Mouse (Mus musculus) heart, embryonic 12.5 days (tissue): ENCODE measurements around the gene Pnp2. TPM values are rescaled to one million over a fixed set of nuclear protein-coding genes. Genes with fewer than 3 reads are reported as not detected.
"Not testable (repeated sequence)": the region's sequence is repeated elsewhere in the genome, so short reads cannot be mapped to it uniquely, and the experiment has no call there.

Experiments used
- ATAC-seq: fragments of 200-750 bp; cut with Nextera tagmentation; 2 replicates; pipeline ENCODE4 v1.8.0; 2017; ENCODE audit warnings: moderate TSS enrichment, moderate library complexity; ENCODE audit not compliant: insufficient number of reproducible peaks, low FRiP score
- H3K27ac ChIP-seq: fragments of 300-500 bp; sonication (generic); 2 replicates; pipeline ENCODE4 v1.5.1; 2016; ENCODE audit warnings: mild to moderate bottlenecking, moderate library complexity; ENCODE audit not compliant: poor library complexity, severe bottlenecking
- H3K27me3 ChIP-seq: fragments of 300-500 bp; sonication (generic); replicated peaks from 2 replicates; pipeline ENCODE4 v1.6.1; 2016; ENCODE audit warnings: mild to moderate bottlenecking, moderate library complexity
- H3K36me3 ChIP-seq: fragments of 300-500 bp; sonication (generic); 2 replicates; pipeline ENCODE4 v1.6.1; 2016; ENCODE audit warnings: mild to moderate bottlenecking, moderate library complexity
- H3K4me1 ChIP-seq: fragments of 300-500 bp; sonication (generic); replicated peaks from 2 replicates; pipeline ENCODE4 v1.6.1; 2016; ENCODE audit warnings: mild to moderate bottlenecking
- H3K4me2 ChIP-seq: fragments of 300-500 bp; sonication (generic); 2 replicates; pipeline ENCODE4 v1.6.1; 2016; ENCODE audit warnings: mild to moderate bottlenecking, moderate library complexity
- H3K4me3 ChIP-seq: fragments of 300-500 bp; sonication (generic); 2 replicates; pipeline ENCODE4 v1.5.1; 2016; ENCODE audit warnings: mild to moderate bottlenecking
- H3K9ac ChIP-seq: fragments of 300-500 bp; sonication (generic); 2 replicates; pipeline ENCODE4 v1.6.1; 2016; ENCODE audit warnings: mild to moderate bottlenecking, moderate library complexity
- H3K9me3 ChIP-seq: fragments of 300-500 bp; sonication (generic); replicated peaks from 2 replicates; pipeline ENCODE4 v1.6.1; 2016; ENCODE audit warnings: mild to moderate bottlenecking, moderate library complexity
- WGBS: fragments of 180-500 bp; shearing (Covaris S2); methylation state at CpG from one replicate; pipeline ENCODE4 v1.1.7; 2016; 5-methylcytosine and 5-hydroxymethylcytosine counted together
- polyA plus RNA-seq: library from polyadenylated mRNA; unstranded; fragments of >200 nt; fragmentation: Nextera tagmentation; extraction: Ambion mirVana; gene quantifications from 2 replicates; pipeline ENCODE4 v1.2.1, GENCODE M21; 2016

Pnp2 gene
- polyA plus RNA-seq, 1 experiment from 2014 or later, result 0.32 TPM

DNA sequence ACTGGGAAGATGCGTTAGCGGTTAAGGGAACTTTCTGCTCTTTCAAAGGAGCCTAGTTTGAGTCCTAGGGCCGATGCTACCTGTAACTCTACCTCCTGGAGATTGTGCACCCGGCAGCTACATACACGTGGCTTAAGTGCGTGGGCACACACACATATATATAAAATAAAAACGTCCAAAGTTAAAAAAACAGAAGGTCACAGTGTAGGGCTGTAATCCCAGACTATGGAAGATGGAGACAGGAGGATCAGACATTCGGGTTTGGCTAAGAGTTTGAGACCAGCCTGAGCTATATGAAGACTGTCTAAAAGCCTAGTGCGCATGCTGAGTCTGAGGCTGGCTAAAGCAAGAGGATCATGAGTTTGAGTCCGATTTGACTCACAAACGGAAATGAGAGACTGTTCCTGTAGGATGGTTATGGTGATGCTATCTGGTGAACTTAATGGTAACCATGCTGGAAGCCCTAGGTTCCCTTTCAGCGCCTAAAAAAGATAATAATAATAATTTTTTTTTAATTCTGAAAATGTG lies 24.2 kb upstream of the Pnp2 start:
- no peaks in the 10 kb centered on the region for H3K9me3 ChIP-seq
- H3K4me3 ChIP-seq, result peak overlapping the region; percentile 88
- H3K4me1 ChIP-seq, result peaks cover 13% of the 10 kb centered on the region
- no peaks in the 10 kb centered on the region for H3K27me3 ChIP-seq
- H3K4me2 ChIP-seq, result peak overlapping the region; percentile 71
- peaks cover 31% of the 10 kb centered on the region for H3K36me3 ChIP-seq
- H3K9ac ChIP-seq, result peak overlapping the region; percentile 70
- 12% methylated on average over 12 of the region's 12 CpGs for WGBS
- H3K27ac ChIP-seq, result peak overlapping the region; percentile 86
- no peak for ATAC-seq

DNA sequence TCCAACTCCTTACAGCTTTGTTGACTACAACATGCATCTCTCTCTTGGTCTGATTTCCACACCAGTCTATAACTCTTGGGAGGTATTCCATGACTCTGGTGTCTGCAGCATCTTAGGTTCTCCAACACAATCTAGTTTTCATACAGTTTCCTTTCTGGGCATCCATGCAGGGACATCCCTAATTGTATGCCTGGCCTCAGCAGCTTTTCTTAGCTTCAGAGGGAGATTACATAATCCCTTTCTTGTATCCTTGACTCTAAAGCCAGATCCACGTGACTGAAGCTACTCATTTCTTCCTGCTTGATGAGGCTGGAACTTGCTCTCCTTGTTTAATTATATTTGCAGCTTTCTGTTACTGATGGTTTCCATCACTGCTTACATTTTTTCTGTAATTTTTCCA lies 19.1 kb upstream of the Pnp2 start:
- no peak for ATAC-seq
- Histone ChIP-seq H3K4me2 (no peak overlapping the region), H3K36me3 (no peaks in the 10 kb centered on the region), H3K27ac (no peak overlapping the region), H3K4me3 (no peak overlapping the region), H3K4me1 (no peaks in the 10 kb centered on the region), H3K27me3 (no peaks in the 10 kb centered on the region), H3K9me3 (no peaks in the 10 kb centered on the region), H3K9ac (no peak overlapping the region)
- 53% methylated on average over 1 of the region's 1 CpGs for WGBS

GRCm38 (mm10) chr14:50938119-50938908 lies 17.5 kb upstream of the Pnp2 start:
- Histone ChIP-seq H3K4me3 (no peak overlapping the region), H3K9me3 (no peaks in the 10 kb centered on the region), H3K4me1 (no peaks in the 10 kb centered on the region), H3K4me2 (no peak overlapping the region), H3K9ac (no peak overlapping the region), H3K36me3 (no peaks in the 10 kb centered on the region), H3K27ac (no peak overlapping the region), H3K27me3 (no peaks in the 10 kb centered on the region)
- 77% methylated on average over 3 of the region's 3 CpGs for WGBS
- no peak for ATAC-seq

GRCm38 (mm10) chr14:50938940-50939339 lies 16.9 kb upstream of the Pnp2 start:
- ATAC-seq, result no peak
- Histone ChIP-seq H3K27me3 (no peaks in the 10 kb centered on the region), H3K4me3 (no peak overlapping the region), H3K27ac (no peak overlapping the region), H3K4me2 (no peak overlapping the region), H3K9me3 (no peaks in the 10 kb centered on the region), H3K36me3 (no peaks in the 10 kb centered on the region), H3K9ac (no peak overlapping the region), H3K4me1 (0 out of 2 replicates have a peak, but pooled peaks cover 2% of the 10 kb centered on the region)
- WGBS, result 36% methylated on average over 2 of the region's 2 CpGs

GRCm38 (mm10) chr14:50943932-50944667 lies 11.7 kb upstream of the Pnp2 start, which contains the start of gene Gm49342:
TSS of gene Gm49342 (plus strand) at chr14:50944517.
- Histone ChIP-seq H3K36me3 (peaks cover 4% of the 10 kb centered on the region; the same call in 1 of the 2 replicates), H3K27me3 (no peaks in the 10 kb centered on the region), H3K9ac (peak within 1 kb of the TSS; percentile 69), H3K4me2 (peak within 1 kb of the TSS; percentile 81), H3K9me3 (no peaks in the 10 kb centered on the region), H3K4me3 (peak within 1 kb of the TSS; percentile 49), H3K4me1 (peaks cover 9% of the 10 kb centered on the region), H3K27ac (peak within 1 kb of the TSS; percentile 94)
- 16% methylated on average over 31 of the region's 31 CpGs for WGBS
- ATAC-seq, result peak; percentile 98

- H3K4me1 ChIP-seq, H3K9me3 ChIP-seq, H3K36me3 ChIP-seq, H3K27me3 ChIP-seq: not testable (repeated sequence)
- ATAC-seq, result peak; percentile 94
- Histone ChIP-seq H3K4me2 (peak overlapping the region; percentile 81), H3K9ac (peak overlapping the region; percentile 69), H3K4me3 (peak overlapping the region; percentile 49), H3K27ac (peak overlapping the region; percentile 94)
- 1% methylated on average over 15 of the region's 15 CpGs for WGBS
Observed at GRCm38 (mm10) chr14:50944668-50945033, 11.1 kb upstream of the Pnp2 start.

- H3K4me1 ChIP-seq, H3K27me3 ChIP-seq, H3K36me3 ChIP-seq, H3K9me3 ChIP-seq, ATAC-seq: not testable (repeated sequence)
- Histone ChIP-seq H3K4me3 (peak overlapping the region; percentile 49), H3K4me2 (peak overlapping the region; percentile 81), H3K27ac (peak overlapping the region; percentile 94), H3K9ac (peak overlapping the region; percentile 69)
- WGBS, result 12% methylated on average over 6 of the region's 6 CpGs
Observed at GRCm38 (mm10) chr14:50945081-50945480, 10.7 kb upstream of the Pnp2 start.

DNA sequence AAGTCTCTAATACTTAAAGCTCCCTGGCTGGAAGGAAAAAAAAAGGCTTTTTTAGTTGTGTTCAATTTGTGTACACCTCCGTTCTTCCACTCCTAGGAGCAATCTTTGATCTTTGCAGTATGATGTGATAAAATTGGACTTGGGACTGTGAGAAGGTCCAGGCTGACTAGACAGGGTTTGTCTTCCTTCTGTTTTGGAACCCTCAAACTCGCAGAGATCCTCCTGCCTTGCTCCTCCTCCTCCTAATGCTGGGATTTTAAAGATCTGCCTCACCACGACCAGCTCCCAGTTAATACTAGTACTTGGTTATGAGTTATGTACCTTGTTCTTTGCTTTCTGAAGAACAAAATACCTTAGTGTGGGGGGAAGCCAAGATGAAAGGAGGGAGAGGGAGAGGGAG lies 10.3 kb upstream of the Pnp2 start:
- not testable (repeated sequence) for H3K9me3 ChIP-seq, H3K27ac ChIP-seq, H3K4me1 ChIP-seq, ATAC-seq, H3K36me3 ChIP-seq, H3K27me3 ChIP-seq
- H3K4me2 ChIP-seq, result peak overlapping the region; percentile 81
- H3K4me3 ChIP-seq, result peak overlapping the region; percentile 49
- WGBS, result 32% methylated on average over 3 of the region's 3 CpGs
- H3K9ac ChIP-seq, result peak overlapping the region; percentile 69

DNA sequence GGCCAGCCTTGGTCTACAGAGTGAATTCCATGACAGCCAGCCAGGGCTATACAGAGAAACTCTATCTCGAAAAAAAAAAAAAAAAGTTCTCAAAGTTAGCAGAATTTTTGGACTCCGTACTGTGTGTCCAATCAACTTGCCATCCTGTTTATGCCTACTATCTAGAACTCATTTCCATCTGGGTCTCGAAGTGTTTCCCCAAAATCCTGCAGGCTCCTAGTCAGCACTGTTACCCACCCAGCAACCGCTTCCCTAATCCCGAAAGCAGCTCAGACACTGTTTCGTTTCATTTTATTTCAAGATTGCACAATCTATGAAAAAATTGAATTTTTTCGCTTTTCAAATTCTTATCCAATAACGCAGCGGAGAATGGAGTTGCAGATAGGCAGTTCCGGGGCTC lies 305 bp upstream of the Pnp2 start:
- no peaks in the 10 kb centered on the region for H3K27me3 ChIP-seq
- peaks cover 4% of the 10 kb centered on the region; the same call in 1 of the 2 replicates for H3K4me1 ChIP-seq
- H3K9me3 ChIP-seq, result no peaks in the 10 kb centered on the region
- peak overlapping the region; percentile 64; the same call in 1 of the 2 replicates for H3K4me2 ChIP-seq
- no peak overlapping the region for H3K9ac ChIP-seq
- ATAC-seq, result no peak
- H3K27ac ChIP-seq, result no peak overlapping the region
- H3K36me3 ChIP-seq, result peaks cover 9% of the 10 kb centered on the region
- WGBS, result 80% methylated on average over 10 of the region's 10 CpGs
- H3K4me3 ChIP-seq, result no peak overlapping the region

- ATAC-seq, H3K4me1 ChIP-seq, H3K36me3 ChIP-seq, H3K27ac ChIP-seq, H3K4me3 ChIP-seq, H3K9me3 ChIP-seq, H3K27me3 ChIP-seq, H3K9ac ChIP-seq: not testable (repeated sequence)
- H3K4me2 ChIP-seq, result peak overlapping the region; percentile 64
- WGBS, result 80% methylated on average over 6 of the region's 6 CpGs
Observed at GRCm38 (mm10) chr14:50956724-50957123, 932 bp downstream of the Pnp2 start.

GRCm38 (mm10) chr14:50957146-50957545 lies 1.4 kb downstream of the Pnp2 start:
- H3K4me1 ChIP-seq, H3K27ac ChIP-seq, H3K9me3 ChIP-seq, H3K36me3 ChIP-seq, H3K27me3 ChIP-seq, H3K4me2 ChIP-seq, H3K9ac ChIP-seq, ATAC-seq, H3K4me3 ChIP-seq: not testable (repeated sequence)
- WGBS, result 63% methylated on average over 3 of the region's 3 CpGs
